Mouse (Mus musculus): ENCODE data around the gene Smg9. TPM values are rescaled to one million over a fixed set of nuclear protein-coding genes. Genes with fewer than 3 reads are reported as not detected.

The Smg9 gene
- total RNA-seq (2017) = 30.7 and 33.6 TPM in 2 replicates

GRCm38 (mm10) chr7:24399256-24400081 lies at the start of gene Smg9:
TSS of gene Smg9 (plus strand) at chr7:24399619.
- ATAC-seq (ENCODE audit: extremely low read depth, insufficient number of reproducible peaks, low FRiP score, poor library complexity, severe bottlenecking) = peak; percentile 85

DNA sequence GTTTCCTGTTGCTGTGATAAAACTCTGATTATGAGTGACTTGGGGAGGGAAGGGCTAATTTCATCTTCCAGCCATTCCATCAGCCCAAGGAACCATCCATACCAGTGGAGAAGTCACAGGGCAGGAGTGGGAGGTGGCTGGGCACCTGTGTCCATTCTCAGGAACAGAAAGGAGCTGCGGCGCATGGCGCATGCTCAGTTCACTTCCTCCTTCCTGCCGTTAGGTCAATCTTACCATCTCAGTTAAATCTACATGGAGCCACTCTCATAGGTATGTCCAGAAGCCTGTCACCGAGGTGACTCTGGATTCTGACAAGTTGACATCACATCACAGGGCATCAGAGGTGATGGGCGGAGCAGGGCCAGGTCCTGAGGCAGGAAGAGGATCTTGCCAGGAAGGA lies 43.8 kb upstream of the Smg9 start:
- no peak for ATAC-seq (ENCODE audit: extremely low read depth, insufficient number of reproducible peaks, low FRiP score, poor library complexity, severe bottlenecking)

DNA sequence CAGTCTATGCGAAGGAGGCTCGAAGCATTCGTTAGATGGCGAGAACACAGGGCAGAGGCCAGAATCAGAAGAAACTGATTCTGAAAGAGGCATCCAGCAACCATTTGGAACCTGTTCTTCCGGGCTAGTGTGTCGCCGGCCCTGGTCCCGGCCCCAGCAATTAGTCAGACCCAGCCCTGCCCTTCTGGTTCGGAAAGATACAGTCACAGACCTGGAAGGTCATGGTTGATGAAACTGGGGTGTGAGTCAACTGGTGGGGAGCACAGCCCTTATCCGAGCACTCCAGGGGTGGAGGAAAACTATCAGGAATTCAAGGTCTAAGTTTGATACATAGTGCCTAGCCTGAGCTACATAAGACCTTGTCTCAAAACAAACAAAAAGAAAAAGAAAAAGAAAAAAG lies 43.3 kb upstream of the Smg9 start:
- no peak for ATAC-seq (ENCODE audit: extremely low read depth, insufficient number of reproducible peaks, low FRiP score, poor library complexity, severe bottlenecking)

DNA sequence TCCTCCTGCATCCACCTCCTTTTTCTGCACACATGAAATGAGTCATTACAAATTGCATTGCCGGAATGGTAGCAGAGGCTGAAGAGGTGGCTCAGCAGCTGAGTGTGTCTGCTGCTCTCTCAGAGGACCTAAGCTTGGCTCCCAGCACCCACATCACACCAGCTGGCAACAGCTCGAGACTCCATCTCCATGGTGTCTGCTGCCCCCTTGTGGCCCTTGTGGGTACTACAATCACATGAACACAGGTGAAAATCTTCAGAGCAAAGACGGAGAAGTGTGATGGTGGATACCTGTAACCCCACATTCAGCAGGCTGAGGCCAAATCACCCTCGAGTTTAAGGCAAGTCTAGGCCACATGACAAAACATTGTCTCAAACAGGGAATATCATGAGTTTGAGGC lies 41.5 kb upstream of the Smg9 start:
- no peak for ATAC-seq (ENCODE audit: extremely low read depth, insufficient number of reproducible peaks, low FRiP score, poor library complexity, severe bottlenecking)

DNA sequence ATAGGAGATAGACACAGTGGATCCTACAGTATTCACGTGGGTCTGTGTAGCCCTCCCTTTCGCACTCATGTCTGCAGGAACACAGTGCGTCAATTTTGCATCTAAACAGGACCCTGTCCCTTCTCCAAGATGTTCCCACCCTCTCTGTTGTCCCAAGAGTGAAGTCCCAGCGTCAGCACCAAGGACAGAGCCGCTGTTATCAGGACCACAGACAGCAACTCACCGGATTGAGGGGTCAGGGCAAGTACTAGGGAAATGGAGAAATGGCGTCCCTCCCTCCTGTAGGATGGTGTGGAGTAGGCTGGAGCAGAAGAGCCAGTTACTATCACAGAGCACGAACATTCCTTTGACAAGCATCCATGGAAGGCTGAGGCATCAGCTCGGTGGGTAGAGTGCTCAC lies 40.1 kb upstream of the Smg9 start:
- ATAC-seq (ENCODE audit: extremely low read depth, insufficient number of reproducible peaks, low FRiP score, poor library complexity, severe bottlenecking) = no peak

DNA sequence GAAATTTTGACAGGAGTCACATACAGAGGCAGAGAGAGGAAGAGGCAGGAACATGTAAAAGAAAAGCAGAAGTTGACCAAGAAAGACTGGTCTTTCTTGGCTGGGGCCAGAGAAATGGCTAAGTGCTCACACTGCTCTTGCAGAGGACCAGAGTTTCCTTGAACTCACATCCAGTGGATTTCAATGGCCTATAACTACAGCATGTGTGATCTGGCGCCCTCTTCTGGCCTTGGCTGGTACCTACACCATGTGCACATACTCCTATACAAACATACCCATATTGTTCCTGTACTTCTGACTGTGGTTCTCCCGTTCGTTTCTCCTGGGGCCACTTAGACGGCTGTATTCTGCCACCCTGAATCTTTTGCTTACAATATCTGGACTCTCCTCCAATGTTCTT lies 38.4 kb upstream of the Smg9 start:
- ATAC-seq (ENCODE audit: extremely low read depth, insufficient number of reproducible peaks, low FRiP score, poor library complexity, severe bottlenecking) = no peak

- ATAC-seq (ENCODE audit: extremely low read depth, insufficient number of reproducible peaks, low FRiP score, poor library complexity, severe bottlenecking) = no peak
Observed at GRCm38 (mm10) chr7:24363228-24363627, 36.2 kb upstream of the Smg9 start.

DNA sequence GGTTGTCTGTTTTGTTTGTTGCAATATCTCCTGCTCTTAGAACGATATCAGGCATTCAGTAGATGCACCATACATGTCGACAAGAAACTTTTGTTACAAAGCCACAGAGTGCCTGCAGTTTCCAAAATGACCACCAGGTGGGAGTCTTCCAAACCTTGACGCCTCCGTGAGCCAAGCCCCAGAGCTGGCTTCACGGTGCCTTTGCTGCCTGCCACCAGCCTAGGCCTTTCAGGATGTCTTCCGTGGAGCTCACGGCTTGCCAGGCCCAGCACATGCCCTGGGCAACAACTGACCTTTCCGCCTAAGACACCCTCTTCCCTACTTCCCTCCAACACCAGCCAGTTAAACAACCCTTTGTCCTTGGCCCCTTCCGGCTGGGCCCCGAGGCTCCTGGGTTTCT lies 34.6 kb upstream of the Smg9 start:
- ATAC-seq (ENCODE audit: extremely low read depth, insufficient number of reproducible peaks, low FRiP score, poor library complexity, severe bottlenecking) = peak; percentile 73

GRCm38 (mm10) chr7:24365258-24366014 lies 34.0 kb upstream of the Smg9 start:
- no peak for ATAC-seq (ENCODE audit: extremely low read depth, insufficient number of reproducible peaks, low FRiP score, poor library complexity, severe bottlenecking)

DNA sequence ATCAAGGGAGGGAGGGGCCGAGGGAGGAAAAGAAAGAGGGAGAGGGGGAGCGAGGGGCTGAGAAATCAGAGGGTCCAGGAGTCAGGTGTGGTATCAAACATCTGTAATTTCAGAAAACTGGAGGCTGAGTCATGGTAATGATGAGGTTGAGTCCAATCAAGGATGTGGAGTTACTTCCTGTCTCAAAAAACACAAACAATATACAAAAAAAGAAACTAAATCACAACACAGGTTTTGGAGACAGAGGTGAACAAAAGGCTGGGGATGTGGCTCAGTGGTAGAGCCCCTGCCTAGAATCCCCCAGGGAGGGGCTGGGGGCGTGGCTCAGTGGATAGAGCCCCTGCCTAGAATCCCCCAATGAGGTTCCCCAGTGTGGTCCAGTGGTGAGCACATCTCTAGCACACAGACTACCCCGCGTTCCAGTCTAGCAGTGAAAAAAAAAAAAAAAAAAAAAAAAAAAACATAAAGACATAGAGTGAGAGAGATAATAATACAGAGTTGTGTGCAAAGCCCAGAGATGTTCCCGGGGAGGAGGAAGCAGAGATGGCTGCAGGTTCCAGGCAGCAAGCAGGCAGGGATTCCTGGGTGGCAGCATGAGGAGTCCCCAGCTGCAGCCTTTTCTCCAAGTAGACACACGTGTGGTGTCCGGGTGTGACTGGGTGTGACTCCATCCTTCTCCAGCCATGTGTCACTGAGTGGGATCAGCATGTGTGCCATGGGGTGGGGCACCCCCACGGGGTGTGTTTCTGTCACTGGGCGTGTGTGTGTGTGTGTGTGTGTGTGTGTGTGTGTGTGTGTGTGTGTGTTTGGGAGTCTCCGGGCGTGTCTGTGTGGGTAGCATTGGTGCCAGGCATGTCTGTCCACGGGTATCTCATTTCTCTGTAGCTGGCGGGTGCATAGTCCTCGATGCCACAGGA lies 32.4 kb upstream of the Smg9 start:
- ATAC-seq (ENCODE audit: extremely low read depth, insufficient number of reproducible peaks, low FRiP score, poor library complexity, severe bottlenecking) = no peak

GRCm38 (mm10) chr7:24368226-24368625 lies 31.2 kb upstream of the Smg9 start:
- ATAC-seq (ENCODE audit: extremely low read depth, insufficient number of reproducible peaks, low FRiP score, poor library complexity, severe bottlenecking) = no peak

GRCm38 (mm10) chr7:24368946-24369345 lies 30.5 kb upstream of the Smg9 start:
- ATAC-seq (ENCODE audit: extremely low read depth, insufficient number of reproducible peaks, low FRiP score, poor library complexity, severe bottlenecking) = no peak

- ATAC-seq (ENCODE audit: extremely low read depth, insufficient number of reproducible peaks, low FRiP score, poor library complexity, severe bottlenecking) = peak; percentile 55
Observed at GRCm38 (mm10) chr7:24369731-24370541, 29.5 kb upstream of the Smg9 start, which contains the start of gene Kcnn4. TSS of gene Kcnn4 (plus strand) at chr7:24370263.

- ATAC-seq (ENCODE audit: extremely low read depth, insufficient number of reproducible peaks, low FRiP score, poor library complexity, severe bottlenecking) = no peak
Observed at GRCm38 (mm10) chr7:24371012-24371808, 28.2 kb upstream of the Smg9 start.

GRCm38 (mm10) chr7:24371809-24372145 lies 27.6 kb upstream of the Smg9 start:
- ATAC-seq (ENCODE audit: extremely low read depth, insufficient number of reproducible peaks, low FRiP score, poor library complexity, severe bottlenecking) = no peak

DNA sequence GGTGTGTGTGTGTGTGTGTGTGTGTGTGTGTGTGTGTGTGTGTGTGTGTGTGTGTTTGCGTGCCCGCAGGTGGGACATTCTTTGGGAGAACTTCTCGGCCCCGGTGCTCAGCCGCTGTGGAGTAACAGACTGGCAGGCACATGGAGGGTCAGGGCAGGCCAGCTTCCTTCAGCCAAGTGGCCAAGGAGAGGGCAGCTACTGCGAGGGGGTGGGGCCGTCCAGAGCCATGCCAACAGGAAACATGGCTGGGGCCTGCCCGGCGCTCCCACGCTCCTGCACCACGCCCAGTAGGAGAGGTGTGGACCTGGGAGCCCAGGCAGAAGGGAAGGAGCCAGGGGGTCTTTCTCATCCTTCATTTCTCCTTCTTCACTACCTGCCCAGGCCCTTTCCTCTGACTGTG lies 27.1 kb upstream of the Smg9 start:
- no peak for ATAC-seq (ENCODE audit: extremely low read depth, insufficient number of reproducible peaks, low FRiP score, poor library complexity, severe bottlenecking)

GRCm38 (mm10) chr7:24372786-24373185 lies 26.6 kb upstream of the Smg9 start:
- ATAC-seq (ENCODE audit: extremely low read depth, insufficient number of reproducible peaks, low FRiP score, poor library complexity, severe bottlenecking) = no peak

Data from neutrophil, adult 5-6 weeks (primary cell).